Mouse (Mus musculus) left cerebral cortex, adult 9 months (tissue): ENCODE measurements at regions not wholly inside any gene's neighbourhood (a gene's known extent, or its start where the extent isn't known, plus 50 kb on each side); places are given as distances from the start of the nearest gene placed in this dataset.

Source experiments
- DNase-seq, 2 experiments: peaks; one replicate each; pipeline ENCODE4 v3.0.0; 2022; ENCODE audit warnings: low spot score in 2 of 2

DNA sequence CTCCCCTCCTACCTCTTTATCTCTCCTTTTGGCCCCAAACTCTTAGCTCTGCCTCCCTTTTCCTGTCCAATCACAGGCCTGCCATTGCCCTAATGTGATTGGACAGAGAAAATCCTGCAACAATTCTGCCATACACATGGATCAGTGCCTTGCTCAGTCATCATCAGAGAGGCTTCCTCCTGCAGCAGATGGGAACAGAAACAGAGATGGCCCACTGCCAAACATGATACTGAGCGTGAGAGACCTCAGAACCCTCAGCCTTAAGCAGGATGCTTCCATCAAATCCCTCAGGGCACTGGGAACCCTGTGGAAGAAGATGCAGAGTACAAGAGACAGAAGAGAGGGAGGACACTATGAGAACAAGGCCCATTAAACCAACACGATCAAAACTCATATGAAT, 62.8 kb upstream of the Cacna2d3 start:
- no peak for DNase-seq

GRCm38 (mm10) chr14:29786431-29786830, 64.8 kb upstream of the Cacna2d3 start:
- DNase-seq: no peak

DNA sequence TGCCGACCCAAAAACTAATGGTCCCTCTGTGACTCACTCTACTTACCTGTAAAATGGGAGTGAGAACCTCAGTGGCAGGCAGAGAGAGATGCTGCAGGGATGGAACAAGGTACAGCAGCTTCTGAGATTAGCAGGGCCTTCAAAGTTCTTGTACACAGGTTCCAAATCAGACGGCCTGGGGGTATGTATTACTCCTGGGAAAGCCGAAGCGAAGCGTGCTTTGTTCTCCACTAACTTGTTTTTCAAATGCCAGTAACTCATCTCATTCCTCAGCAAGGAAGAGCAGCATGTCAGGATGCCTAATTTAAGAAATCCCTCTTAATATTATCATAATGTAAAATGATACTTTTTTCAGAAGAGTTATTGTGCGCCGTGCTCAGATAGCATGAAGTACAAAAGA, 66.1 kb upstream of the Cacna2d3 start:
- no peak for DNase-seq

DNA sequence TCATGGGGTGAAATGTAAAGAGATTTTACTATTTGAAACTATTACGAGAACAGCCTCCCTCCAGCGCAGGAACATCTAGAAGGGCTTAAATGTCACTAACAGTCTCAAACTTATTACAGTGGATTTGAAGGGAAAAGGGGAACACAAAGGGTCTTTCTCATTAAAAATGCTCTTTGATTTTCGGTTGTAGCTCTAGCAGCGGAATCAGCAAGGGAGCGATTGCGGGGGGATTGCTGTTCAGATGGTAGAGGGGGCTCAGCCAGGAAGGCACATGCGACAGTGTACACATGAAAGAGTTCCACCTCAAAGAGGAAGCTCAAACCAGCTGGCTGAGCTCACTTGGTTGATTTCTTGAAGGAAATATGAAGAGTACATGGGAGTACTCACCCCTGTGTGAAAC, 66.7 kb upstream of the Cacna2d3 start:
- no peak for DNase-seq

GRCm38 (mm10) chr14:29795325-29795724, 73.7 kb upstream of the Cacna2d3 start:
- no peak for DNase-seq

- no peak for DNase-seq
Measured at GRCm38 (mm10) chr14:29796396-29796795, 74.7 kb upstream of the Cacna2d3 start.

GRCm38 (mm10) chr14:29799852-29800251, 78.2 kb upstream of the Cacna2d3 start:
- DNase-seq: no peak

GRCm38 (mm10) chr14:29805234-29805633, 83.6 kb upstream of the Cacna2d3 start:
- no peak for DNase-seq

GRCm38 (mm10) chr14:29807881-29808280, 86.2 kb upstream of the Cacna2d3 start:
- no peak for DNase-seq

DNA sequence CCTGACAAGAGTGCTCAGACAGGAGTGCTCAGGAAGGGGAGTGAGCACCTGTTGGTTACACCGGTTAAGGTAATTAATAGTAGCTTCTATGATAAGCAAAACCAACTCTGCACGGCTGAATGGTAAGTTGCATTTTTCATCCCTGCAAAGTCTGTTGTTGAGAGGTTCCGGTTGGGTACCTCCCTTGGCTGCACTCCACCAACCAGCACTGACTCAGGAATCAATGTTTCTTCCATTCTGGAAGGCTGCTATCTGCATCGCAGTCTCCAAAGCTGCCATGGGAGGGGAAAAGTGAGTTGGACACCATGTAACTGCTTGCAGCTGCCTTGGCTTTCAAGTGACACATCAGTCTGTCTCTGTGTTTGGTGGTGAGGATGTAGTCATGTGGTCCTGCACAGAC, 93.0 kb upstream of the Cacna2d3 start:
- DNase-seq: peak in 1 of 2 experiments; percentile 19

- no peak for DNase-seq
Measured at GRCm38 (mm10) chr14:29817548-29817947, 95.9 kb upstream of the Cacna2d3 start.

DNA sequence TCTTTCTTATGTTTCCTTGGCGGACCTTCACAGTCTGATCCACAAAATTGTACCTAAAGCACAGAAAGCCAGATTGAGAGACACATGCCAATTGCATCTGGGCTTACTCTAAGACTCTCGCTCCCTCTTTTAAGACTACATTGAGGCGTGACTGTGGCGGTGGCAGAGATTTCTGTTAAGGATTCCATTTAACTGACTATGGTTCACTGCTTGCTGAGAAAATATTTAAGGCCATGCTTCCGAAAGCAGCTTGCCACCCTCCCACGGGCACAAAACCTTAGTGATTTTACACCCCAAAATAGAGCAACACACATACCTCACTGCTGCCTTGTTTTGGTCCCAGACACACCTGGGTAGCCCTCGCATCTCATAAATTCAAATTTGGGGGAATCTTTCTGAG, 96.6 kb upstream of the Cacna2d3 start:
- peak in 1 of 2 experiments; percentile 53 for DNase-seq

GRCm38 (mm10) chr14:29818751-29819150, 97.1 kb upstream of the Cacna2d3 start:
- peak in 1 of 2 experiments; percentile 49 for DNase-seq

- DNase-seq: peak in 1 of 2 experiments; percentile 48
Measured at GRCm38 (mm10) chr14:29837063-29837462, 115.4 kb upstream of the Cacna2d3 start.

DNA sequence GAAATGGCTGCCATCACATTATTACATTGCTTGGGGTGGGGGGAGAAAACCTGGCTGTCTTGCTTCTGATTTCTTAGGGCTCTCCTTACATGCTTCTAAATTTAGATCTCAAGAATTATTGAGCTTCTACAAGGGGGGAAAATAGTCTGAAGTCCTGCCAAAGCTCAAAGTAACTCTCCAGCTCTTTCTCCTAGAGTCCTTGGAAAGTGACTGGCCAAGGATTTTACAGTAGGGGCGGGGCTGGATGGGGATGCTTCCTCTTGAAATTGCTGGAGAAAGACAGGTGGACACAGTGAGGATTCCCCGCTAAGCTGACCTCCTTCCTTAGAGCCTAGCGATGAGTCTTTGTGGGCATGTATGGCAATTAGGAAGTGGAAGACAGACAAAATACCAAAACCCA, 117.9 kb upstream of the Cacna2d3 start:
- DNase-seq: no peak

GRCm38 (mm10) chr14:29841361-29842117, 119.9 kb upstream of the Cacna2d3 start:
- peak in 1 of 2 experiments; percentile 22 for DNase-seq

DNA sequence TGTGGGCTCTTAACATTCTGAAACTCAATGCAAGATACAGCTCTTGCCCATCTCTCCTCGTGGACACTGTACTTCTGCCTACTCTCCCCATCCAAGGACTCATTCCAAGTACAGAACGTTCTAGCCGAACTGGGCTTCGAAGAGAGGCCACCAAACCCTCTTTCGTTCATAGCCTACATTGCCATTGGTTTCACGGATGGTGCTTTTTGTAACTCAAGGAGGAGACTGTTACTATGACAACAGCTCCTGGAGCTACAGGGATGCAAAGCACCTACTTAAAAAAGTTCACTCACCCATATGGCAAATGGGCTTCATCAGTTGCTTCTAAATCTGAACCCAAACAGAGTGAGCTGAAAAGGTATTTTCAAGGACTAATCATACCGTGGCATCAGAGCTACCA, 120.4 kb upstream of the Selenok start:
- DNase-seq: peak in 1 of 2 experiments; percentile 22

GRCm38 (mm10) chr14:29851286-29851685, 116.8 kb upstream of the Selenok start:
- no peak for DNase-seq

DNA sequence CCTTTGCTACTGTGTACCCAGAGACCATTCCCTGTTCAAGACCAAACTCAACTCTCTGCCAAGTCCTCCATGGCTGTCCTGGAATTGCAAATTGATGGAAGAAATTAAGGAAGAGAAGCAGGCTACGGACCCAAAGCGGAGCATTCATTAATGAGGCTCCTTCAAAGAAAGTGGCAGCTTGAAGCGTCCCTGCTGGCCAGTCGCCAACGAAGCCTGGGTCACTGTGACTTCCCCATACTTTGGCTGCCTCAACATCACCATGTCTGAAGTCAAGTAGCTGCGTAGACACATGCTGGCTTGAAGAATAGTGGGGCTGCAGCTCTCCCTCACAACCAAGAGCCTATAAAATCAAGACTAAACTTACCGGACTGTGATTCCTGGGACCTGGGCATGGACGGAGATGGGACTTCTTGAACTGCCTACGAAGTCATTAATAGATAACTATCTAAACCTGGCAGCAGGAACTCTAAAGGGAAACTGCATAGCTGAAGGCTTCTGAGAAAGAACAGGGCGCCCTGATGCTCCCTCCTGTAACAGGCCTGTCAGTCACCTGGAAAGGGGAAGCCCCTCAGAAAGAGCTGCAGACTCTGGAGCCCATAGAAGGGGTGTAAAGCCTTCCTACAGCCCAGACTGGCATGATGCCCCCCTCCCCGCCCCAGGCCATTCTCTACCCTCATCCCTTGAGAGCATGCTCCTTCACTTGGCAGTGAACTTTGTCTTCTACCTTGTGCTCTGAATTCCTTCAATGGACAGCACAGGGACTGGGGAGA, 116.0 kb upstream of the Selenok start:
- DNase-seq: no peak

GRCm38 (mm10) chr14:29862032-29862431, 106.1 kb upstream of the Selenok start:
- no peak for DNase-seq

GRCm38 (mm10) chr14:29866455-29867275, 101.4 kb upstream of the Selenok start:
- peak in 1 of 2 experiments; percentile 68 for DNase-seq

DNA sequence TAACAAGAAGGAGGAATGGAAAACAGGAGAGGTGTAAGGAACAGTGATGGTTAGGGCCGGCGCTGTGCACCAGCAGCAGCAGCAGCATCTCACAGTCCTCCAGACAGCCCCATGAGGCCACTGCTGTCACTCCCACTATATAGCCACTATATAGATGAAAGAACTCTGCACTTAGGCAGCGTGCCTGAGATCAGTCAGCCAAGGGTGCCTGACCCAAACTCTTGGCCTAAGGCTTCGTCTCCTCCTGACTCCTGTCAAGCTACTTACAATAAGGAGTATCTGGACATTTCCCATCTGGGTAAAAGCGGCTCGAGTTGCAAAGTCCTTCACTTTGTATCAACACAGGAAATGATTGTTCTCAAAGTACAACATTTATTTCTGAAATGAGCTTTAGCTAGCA, 100.8 kb upstream of the Selenok start:
- no peak for DNase-seq
